Mouse (Mus musculus): ENCODE measurements around the gene Pde4c. TPM values are rescaled to one million over a fixed set of nuclear protein-coding genes. Genes with fewer than 3 reads are reported as not detected.

Gene Pde4c
- polyA plus RNA-seq, 1 experiment from 2014 or later: 0.08 TPM

DNA sequence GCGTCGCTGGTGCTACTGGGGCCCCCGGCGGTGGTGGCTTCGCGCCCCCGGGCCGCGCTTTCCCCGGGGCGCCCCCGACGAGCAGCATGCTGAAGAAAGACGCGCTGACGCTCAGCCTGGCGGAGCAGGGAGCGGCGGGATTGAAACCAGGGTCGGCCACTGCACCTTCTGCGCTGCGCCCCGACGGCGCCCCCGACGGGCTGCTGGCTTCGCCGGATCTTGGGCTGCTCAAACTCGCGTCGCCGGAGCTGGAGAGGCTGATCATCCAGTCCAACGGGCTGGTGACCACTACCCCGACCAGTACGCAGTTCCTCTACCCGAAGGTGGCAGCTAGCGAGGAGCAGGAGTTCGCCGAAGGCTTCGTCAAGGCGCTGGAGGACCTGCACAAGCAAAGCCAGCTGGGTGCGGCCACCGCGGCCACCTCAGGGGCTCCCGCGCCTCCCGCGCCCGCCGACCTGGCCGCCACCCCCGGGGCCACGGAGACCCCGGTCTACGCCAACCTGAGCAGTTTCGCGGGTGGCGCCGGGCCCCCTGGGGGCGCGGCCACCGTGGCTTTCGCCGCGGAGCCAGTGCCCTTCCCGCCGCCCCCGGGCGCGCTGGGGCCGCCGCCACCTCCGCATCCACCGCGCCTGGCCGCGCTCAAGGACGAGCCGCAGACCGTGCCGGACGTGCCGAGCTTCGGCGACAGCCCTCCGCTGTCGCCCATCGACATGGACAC, 24.2 kb upstream of the Pde4c start:
- under 1% methylated on average over 86 of the region's 89 CpGs for WGBS
- H3K27me3 ChIP-seq (ENCODE audit: control insufficient read depth, insufficient read depth, low read length): no peaks in the 10 kb centered on the region
- H3K9ac ChIP-seq (ENCODE audit: low read length): peak overlapping the region; percentile 96
- H3K36me3 ChIP-seq (ENCODE audit: control insufficient read depth, insufficient read depth, low read length): peaks cover 4% of the 10 kb centered on the region; the same call in 1 of the 2 replicates
- no peaks in the 10 kb centered on the region for H3K9me3 ChIP-seq (ENCODE audit: control insufficient read depth, low read length)
- ATAC-seq (ENCODE audit: insufficient number of reproducible peaks, low FRiP score, low TSS enrichment, low read depth): 0 out of 2 replicates have a peak, but pooled peaks have one; percentile 1
- peak; percentile 78 for DNase-seq (ENCODE audit: low spot score)
- H3K27ac ChIP-seq (replicated peaks; ENCODE audit: low read depth, low read length): peak overlapping the region; percentile 97
- H3K4me3 ChIP-seq (ENCODE audit: low read depth, low read length): peak overlapping the region; percentile 95
- peak overlapping the region; percentile 82 for H3K4me2 ChIP-seq (ENCODE audit: low read depth, severe bottlenecking)
- H3K4me1 ChIP-seq (ENCODE audit: control insufficient read depth, insufficient read depth, low read length): peaks cover 36% of the 10 kb centered on the region

GRCm38 (mm10) chr8:70699834-70700554, 23.5 kb upstream of the Pde4c start:
- peak; percentile 86 for DNase-seq (ENCODE audit: low spot score)
- H3K4me1 ChIP-seq (ENCODE audit: control insufficient read depth, insufficient read depth, low read length): peaks cover 34% of the 10 kb centered on the region
- peak overlapping the region; percentile 97 for H3K27ac ChIP-seq (replicated peaks; ENCODE audit: low read depth, low read length)
- H3K36me3 ChIP-seq (ENCODE audit: control insufficient read depth, insufficient read depth, low read length): peaks cover 4% of the 10 kb centered on the region; the same call in 1 of the 2 replicates
- WGBS: under 1% methylated on average over 59 of the region's 59 CpGs
- peak overlapping the region; percentile 95 for H3K4me3 ChIP-seq (ENCODE audit: low read depth, low read length)
- H3K9ac ChIP-seq (ENCODE audit: low read length): peak overlapping the region; percentile 96
- H3K9me3 ChIP-seq (ENCODE audit: control insufficient read depth, low read length): no peaks in the 10 kb centered on the region
- no peak for ATAC-seq (ENCODE audit: insufficient number of reproducible peaks, low FRiP score, low TSS enrichment, low read depth)
- no peaks in the 10 kb centered on the region for H3K27me3 ChIP-seq (ENCODE audit: control insufficient read depth, insufficient read depth, low read length)
- H3K4me2 ChIP-seq (ENCODE audit: low read depth, severe bottlenecking): peak overlapping the region; percentile 82

- Histone ChIP-seq H3K4me2 (ENCODE audit: low read depth, severe bottlenecking) (peak overlapping the region; percentile 82), H3K4me3 (ENCODE audit: low read depth, low read length) (peak overlapping the region; percentile 95), H3K27me3 (ENCODE audit: control insufficient read depth, insufficient read depth, low read length) (no peaks in the 10 kb centered on the region), H3K9me3 (ENCODE audit: control insufficient read depth, low read length) (no peaks in the 10 kb centered on the region), H3K4me1 (ENCODE audit: control insufficient read depth, insufficient read depth, low read length) (peaks cover 29% of the 10 kb centered on the region), H3K36me3 (ENCODE audit: control insufficient read depth, insufficient read depth, low read length) (peaks cover 4% of the 10 kb centered on the region; the same call in 1 of the 2 replicates), H3K27ac (replicated peaks; ENCODE audit: low read depth, low read length) (no peak overlapping the region; the same call in 1 of the 2 replicates), H3K9ac (ENCODE audit: low read length) (peak overlapping the region; percentile 96)
- ATAC-seq (ENCODE audit: insufficient number of reproducible peaks, low FRiP score, low TSS enrichment, low read depth) (peak; percentile 4; the same call in 1 of the 2 replicates), DNase-seq (ENCODE audit: low spot score) (peak; percentile 97)
- 0% methylated on average over 19 of the region's 20 CpGs for WGBS
These were observed 23.0 kb upstream of the Pde4c start for GRCm38 (mm10) chr8:70700555-70700922.

DNA sequence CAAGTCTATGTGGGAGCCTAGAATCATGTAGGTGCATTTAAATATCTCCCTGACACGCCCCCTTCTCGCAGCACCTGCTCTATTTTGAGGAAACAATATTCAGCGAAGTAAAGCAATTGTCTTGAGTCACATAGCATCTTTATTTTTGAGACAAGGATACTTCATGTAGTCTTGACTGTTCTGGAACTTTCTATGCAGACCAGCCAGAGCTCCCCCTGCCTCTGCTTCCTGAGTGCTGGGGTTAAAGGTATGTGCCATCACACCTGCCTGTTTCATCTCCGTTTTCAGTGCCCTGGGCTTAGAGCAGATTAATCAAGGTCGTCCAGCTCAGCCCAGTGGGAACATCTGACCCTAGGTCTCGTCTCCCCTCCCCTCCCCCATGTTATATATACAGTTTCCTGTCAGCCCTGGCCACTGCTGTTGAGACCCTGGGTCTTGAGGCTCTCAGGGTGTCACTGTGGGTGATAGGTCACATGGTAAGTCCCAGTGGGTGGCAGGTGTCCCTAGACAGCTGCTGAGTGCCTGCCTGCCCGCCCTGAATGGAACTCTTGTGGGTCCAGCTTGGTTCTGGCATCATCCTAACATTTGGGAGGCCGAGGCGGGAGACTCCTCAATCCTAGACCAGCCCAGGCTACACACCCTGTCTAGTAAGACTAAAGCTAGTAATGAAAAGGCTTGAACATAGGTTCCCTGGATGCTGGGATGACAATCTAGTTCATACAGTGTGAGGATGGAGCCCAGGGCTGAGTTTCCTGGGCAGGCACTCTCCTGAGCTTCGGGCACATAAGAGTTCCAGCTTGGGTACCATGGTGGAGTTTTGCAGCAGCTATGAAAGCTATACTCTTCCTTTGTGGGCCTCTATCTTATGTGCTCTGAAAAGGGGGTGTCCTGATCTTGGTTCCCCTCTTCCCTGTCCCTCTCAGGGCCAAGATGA, 22.2 kb upstream of the Pde4c start:
- DNase-seq (ENCODE audit: low spot score) (no peak), ATAC-seq (ENCODE audit: insufficient number of reproducible peaks, low FRiP score, low TSS enrichment, low read depth) (no peak)
- Histone ChIP-seq H3K9ac (ENCODE audit: low read length) (peak overlapping the region; percentile 96), H3K4me1 (ENCODE audit: control insufficient read depth, insufficient read depth, low read length) (peaks cover 21% of the 10 kb centered on the region), H3K36me3 (ENCODE audit: control insufficient read depth, insufficient read depth, low read length) (peaks cover 4% of the 10 kb centered on the region; the same call in 1 of the 2 replicates), H3K4me2 (ENCODE audit: low read depth, severe bottlenecking) (peak overlapping the region; percentile 82), H3K27me3 (ENCODE audit: control insufficient read depth, insufficient read depth, low read length) (no peaks in the 10 kb centered on the region), H3K27ac (replicated peaks; ENCODE audit: low read depth, low read length) (no peak overlapping the region; the same call in 1 of the 2 replicates), H3K4me3 (ENCODE audit: low read depth, low read length) (peak overlapping the region; percentile 95), H3K9me3 (ENCODE audit: control insufficient read depth, low read length) (no peaks in the 10 kb centered on the region)
- WGBS: 55% methylated on average over 10 of the region's 10 CpGs

DNA sequence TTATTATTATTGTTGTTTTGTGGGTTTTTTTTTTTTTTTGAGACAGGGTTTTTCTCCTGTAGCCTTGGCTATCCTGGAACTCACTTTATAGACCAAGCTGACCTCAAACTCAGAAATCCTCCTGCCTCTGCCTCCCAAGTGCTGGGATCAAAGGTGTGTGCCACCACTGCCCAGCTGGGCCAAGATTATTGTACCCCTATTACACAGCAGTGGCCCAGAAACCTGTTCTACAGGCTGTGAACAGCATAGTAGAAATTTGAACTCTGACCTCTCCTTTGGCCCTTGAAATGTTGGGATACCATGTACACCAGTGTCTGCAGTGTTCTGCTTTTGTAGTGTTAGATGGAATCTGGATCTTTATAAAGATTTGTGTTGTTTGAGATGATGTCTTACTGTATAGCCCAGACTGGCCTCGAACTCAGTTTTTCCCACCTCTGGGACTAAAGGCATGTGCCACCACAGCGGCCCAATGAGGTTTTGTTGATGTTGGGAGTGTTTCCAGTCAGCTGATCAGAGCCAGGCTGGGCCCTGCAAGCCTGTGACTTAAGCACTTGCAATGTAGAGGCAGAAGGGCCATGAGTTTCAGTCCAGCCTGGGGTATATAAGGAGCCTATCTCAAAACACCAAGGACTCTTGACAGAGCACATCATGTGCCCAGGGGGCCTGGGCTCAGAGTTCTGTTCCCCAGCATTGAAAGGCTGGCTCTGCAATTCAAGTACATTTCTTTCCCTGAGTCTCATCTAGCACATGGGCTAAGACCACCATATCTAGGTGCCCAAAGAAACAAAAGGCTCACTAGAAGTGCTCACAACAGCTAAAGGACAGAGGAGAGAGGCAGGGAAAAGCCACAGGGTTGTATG, 21.3 kb upstream of the Pde4c start:
- no peak overlapping the region for H3K4me3 ChIP-seq (ENCODE audit: low read depth, low read length)
- no peak overlapping the region for H3K27ac ChIP-seq (replicated peaks; ENCODE audit: low read depth, low read length)
- DNase-seq (ENCODE audit: low spot score) (no peak), ATAC-seq (ENCODE audit: insufficient number of reproducible peaks, low FRiP score, low TSS enrichment, low read depth) (no peak)
- no peaks in the 10 kb centered on the region for H3K9me3 ChIP-seq (ENCODE audit: control insufficient read depth, low read length)
- 85% methylated on average over 2 of the region's 2 CpGs for WGBS
- no peak overlapping the region for H3K4me2 ChIP-seq (ENCODE audit: low read depth, severe bottlenecking)
- peaks cover 12% of the 10 kb centered on the region; the same call in 1 of the 2 replicates for H3K4me1 ChIP-seq (ENCODE audit: control insufficient read depth, insufficient read depth, low read length)
- no peak overlapping the region for H3K9ac ChIP-seq (ENCODE audit: low read length)
- peaks cover 4% of the 10 kb centered on the region; the same call in 1 of the 2 replicates for H3K36me3 ChIP-seq (ENCODE audit: control insufficient read depth, insufficient read depth, low read length)
- no peaks in the 10 kb centered on the region for H3K27me3 ChIP-seq (ENCODE audit: control insufficient read depth, insufficient read depth, low read length)

- peaks cover 4% of the 10 kb centered on the region; the same call in 1 of the 2 replicates for H3K36me3 ChIP-seq (ENCODE audit: control insufficient read depth, insufficient read depth, low read length)
- ATAC-seq (ENCODE audit: insufficient number of reproducible peaks, low FRiP score, low TSS enrichment, low read depth): no peak
- 84% methylated on average over 3 of the region's 3 CpGs for WGBS
These were observed 20.7 kb upstream of the Pde4c start for GRCm38 (mm10) chr8:70702842-70703182.

DNA sequence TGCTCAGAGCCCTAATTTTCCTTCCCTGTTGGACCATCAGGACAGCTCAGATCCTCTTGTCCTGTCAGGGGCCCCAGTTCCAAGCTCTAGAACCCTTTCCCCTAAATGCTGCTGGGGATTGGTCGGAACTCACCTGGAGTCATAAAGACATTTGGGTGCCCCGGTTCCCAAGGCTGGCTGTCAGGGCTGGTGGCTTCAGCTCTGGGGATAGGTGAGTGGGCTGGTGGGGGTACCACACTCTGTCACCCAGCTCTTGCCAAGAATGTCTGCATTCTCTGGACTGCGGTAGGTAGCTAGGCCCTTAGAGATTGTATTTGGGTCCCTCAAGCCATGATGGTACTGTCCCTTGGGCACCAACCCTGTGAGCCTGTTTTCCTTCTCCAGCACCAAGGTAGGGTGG, 20.2 kb upstream of the Pde4c start, which contains the start of gene Iqcn:
Gene Iqcn (plus strand): TSS at position 171 of the 400 bp plus-strand sequence.
- no peaks in the 10 kb centered on the region for H3K9me3 ChIP-seq (ENCODE audit: control insufficient read depth, low read length)
- H3K36me3 ChIP-seq (ENCODE audit: control insufficient read depth, insufficient read depth, low read length): peaks cover 4% of the 10 kb centered on the region; the same call in 1 of the 2 replicates
- DNase-seq (ENCODE audit: low spot score) (no peak), ATAC-seq (ENCODE audit: insufficient number of reproducible peaks, low FRiP score, low TSS enrichment, low read depth) (no peak)
- 0 out of 2 replicates have a peak, but pooled peaks cover 3% of the 10 kb centered on the region for H3K4me1 ChIP-seq (ENCODE audit: control insufficient read depth, insufficient read depth, low read length)
- no peaks in the 10 kb centered on the region for H3K27me3 ChIP-seq (ENCODE audit: control insufficient read depth, insufficient read depth, low read length)
- H3K4me3 ChIP-seq (ENCODE audit: low read depth, low read length): no peak within 1 kb of the TSS
- no peak within 1 kb of the TSS for H3K9ac ChIP-seq (ENCODE audit: low read length)
- 95% methylated on average over 3 of the region's 3 CpGs for WGBS
- H3K4me2 ChIP-seq (ENCODE audit: low read depth, severe bottlenecking): no peak within 1 kb of the TSS
- H3K27ac ChIP-seq (replicated peaks; ENCODE audit: low read depth, low read length): no peak within 1 kb of the TSS

More at GRCm38 (mm10) chr8:70702842-70703182, 20.7 kb upstream of the Pde4c start:
- no peak for DNase-seq (ENCODE audit: low spot score)
- no peak overlapping the region for H3K4me3 ChIP-seq (ENCODE audit: low read depth, low read length)
- no peaks in the 10 kb centered on the region for H3K27me3 ChIP-seq (ENCODE audit: control insufficient read depth, insufficient read depth, low read length)
- H3K27ac ChIP-seq (replicated peaks; ENCODE audit: low read depth, low read length): no peak overlapping the region
- H3K9ac ChIP-seq (ENCODE audit: low read length): no peak overlapping the region
- H3K4me2 ChIP-seq (ENCODE audit: low read depth, severe bottlenecking): no peak overlapping the region
- H3K4me1 ChIP-seq (ENCODE audit: control insufficient read depth, insufficient read depth, low read length): peaks cover 7% of the 10 kb centered on the region; the same call in 1 of the 2 replicates
- no peaks in the 10 kb centered on the region for H3K9me3 ChIP-seq (ENCODE audit: control insufficient read depth, low read length)
